Mouse (Mus musculus) erythroblast, adult 5-6 weeks (primary cell): ENCODE measurements around the gene Olfr114. TPM values are rescaled to one million over a fixed set of nuclear protein-coding genes. Genes with fewer than 3 reads are reported as not detected.

Experiments
- ATAC-seq: replicated peaks from 2 replicates; pipeline ENCODE4 v1.8.0; 2016; ENCODE audit warnings: moderate number of reproducible peaks, mild to moderate bottlenecking, moderate TSS enrichment, inconsistent platforms; ENCODE audit not compliant: poor library complexity, low FRiP score, severe bottlenecking
- total RNA-seq, 2 experiments: library from RNA; stranded (forward) in 1 of 2; stranded (reverse) in 1 of 2; fragments of 150-400 nt in 1 of 2; fragments of 200-764, 138-1000 nt in 1 of 2; gene quantifications; 2 replicates each; pipeline versions ENCODE4 v1.2.3 to v1.2.4; 2015 to 2017; ENCODE audit warnings: low replicate concordance in 2 of 2

Olfr114 gene
- total RNA-seq (2015; ENCODE audit: low replicate concordance) (not detected in 2 replicates), total RNA-seq (2017; ENCODE audit: low replicate concordance) (not detected in 2 replicates)

- ATAC-seq, result no peak
Measured at GRCm38 (mm10) chr17:37592643-37593042, at the start of gene Olfr114. TSS of gene Olfr114 (minus strand) at chr17:37592743.

DNA sequence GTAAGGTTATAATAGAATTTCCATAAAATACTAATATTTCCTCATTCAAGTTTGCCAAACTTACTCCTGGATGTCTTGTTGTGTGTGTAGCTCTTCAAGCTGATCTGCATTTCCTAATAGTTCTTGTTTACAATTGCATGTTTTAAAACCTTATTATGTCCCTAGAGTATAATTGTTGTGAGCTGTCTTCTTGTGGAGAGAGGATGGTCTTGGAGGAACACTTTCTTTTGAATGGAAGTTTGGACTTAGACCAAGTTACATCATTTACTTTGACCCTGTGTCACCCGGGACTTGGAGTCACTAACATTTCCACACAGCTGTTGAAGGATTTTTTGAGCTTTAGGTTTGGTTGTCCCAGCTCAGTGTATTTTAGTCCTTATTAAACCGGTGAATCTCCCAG is 34.5 kb upstream of the Olfr114 start, which contains the start of the genes Olfr115 and Olfr116:
TSS of gene Olfr115 (minus strand) at position 101 of the 400 bp plus-strand sequence.
TSS of gene Olfr116 (minus strand) at position 191 of the 400 bp plus-strand sequence.
- no peak for ATAC-seq

GRCm38 (mm10) chr17:37577563-37577962 is 15.0 kb downstream of the Olfr114 start, which contains the start of gene Olfr113:
TSS of gene Olfr113 (minus strand) at chr17:37577663.
- no peak for ATAC-seq

- no peak for ATAC-seq
Measured at GRCm38 (mm10) chr17:37569351-37569750, 23.2 kb downstream of the Olfr114 start, which contains the start of gene Olfr112. TSS of gene Olfr112 (minus strand) at chr17:37569451.

DNA sequence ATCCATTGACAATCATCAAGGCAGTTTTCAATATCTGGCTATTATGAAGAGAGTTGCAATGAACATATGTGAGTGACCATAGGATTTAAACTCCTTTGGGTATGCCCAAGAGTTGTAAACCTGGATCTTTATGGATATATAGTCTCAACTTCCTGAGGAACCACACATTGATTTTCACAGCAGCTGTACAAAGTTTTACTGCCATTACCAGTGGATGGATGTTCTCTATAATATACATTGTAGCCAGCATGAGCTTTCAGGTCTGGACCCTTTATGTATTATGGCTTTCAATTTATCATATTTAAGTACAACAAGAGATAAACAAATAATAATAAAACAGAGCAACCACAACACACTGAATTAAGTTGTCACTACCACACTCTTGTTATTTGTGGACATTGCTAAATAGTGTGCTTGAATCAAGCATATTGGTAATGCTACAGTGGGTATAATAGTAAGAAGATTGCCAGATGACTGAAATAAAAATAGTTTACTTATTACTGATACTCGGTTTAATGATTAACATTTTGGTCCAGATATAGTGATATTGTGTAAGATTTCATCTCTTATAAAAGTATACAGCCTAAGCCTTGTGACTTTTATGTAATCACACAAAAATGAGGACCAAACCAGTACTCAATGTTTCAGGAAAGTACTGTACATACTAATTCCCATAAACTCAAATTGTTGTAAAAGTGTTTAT is 33.5 kb downstream of the Olfr114 start:
- no peak for ATAC-seq

GRCm38 (mm10) chr17:37543800-37544435 is 48.6 kb downstream of the Olfr114 start:
- ATAC-seq, result no peak

DNA sequence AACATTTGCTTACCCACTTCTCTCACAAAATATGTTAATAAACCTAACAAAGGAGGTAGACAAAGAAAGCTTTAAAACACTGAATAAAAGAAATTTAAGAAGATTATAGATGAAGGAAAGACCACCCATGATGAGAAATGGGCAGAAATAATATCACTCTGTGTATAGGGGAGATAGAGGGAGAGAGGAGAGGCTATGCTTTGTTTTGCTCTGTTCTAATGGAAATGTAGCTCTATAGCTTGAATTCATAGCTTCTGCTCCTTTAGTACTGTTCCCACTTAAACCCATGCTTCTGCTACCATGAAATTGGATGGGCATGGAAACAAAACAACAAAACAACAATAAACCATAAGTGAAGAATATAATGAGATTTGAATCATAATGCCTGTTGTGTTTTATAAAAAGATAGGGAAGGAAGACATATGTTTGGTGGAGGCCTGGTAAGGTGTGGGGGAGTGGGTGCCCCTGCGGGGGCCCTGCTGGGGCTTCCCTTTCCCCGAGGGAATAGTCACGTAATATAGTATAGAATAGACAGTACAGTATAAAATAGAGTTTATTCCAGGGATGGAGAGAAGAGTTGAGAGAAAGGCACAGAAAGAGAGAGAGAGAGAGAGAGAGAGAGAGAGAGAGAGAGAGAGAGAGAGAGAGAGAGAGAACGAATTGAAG is 51.0 kb downstream of the Olfr114 start:
- ATAC-seq, result no peak

Other genes starting within 250 kb of the Olfr114 start
- gene Olfr104-ps, start 233.2 kb downstream of the Olfr114 start, total RNA-seq (2015; ENCODE audit: low replicate concordance), result not detected in 2 replicates
- not detected in 2 replicates for gene Olfr104-ps, start 233.2 kb downstream of the Olfr114 start, total RNA-seq (2017; ENCODE audit: low replicate concordance)
- gene Olfr105-ps, start 213.7 kb downstream of the Olfr114 start, total RNA-seq (2015; ENCODE audit: low replicate concordance), result not detected in 2 replicates
- not detected in 2 replicates for gene Olfr105-ps, start 213.7 kb downstream of the Olfr114 start, total RNA-seq (2017; ENCODE audit: low replicate concordance)
- not detected in 2 replicates for gene Olfr106-ps, start 202.3 kb downstream of the Olfr114 start, total RNA-seq (2015; ENCODE audit: low replicate concordance)
- not detected in 2 replicates for gene Olfr106-ps, start 202.3 kb downstream of the Olfr114 start, total RNA-seq (2017; ENCODE audit: low replicate concordance)
- not detected in 2 replicates for gene Olfr107, start 193.5 kb downstream of the Olfr114 start, total RNA-seq (2015; ENCODE audit: low replicate concordance)
- gene Olfr107, start 193.5 kb downstream of the Olfr114 start, total RNA-seq (2017; ENCODE audit: low replicate concordance), result 0.56 TPM in 1 of 2 replicates, not detected in the other
- gene Olfr108, start 147.3 kb downstream of the Olfr114 start, total RNA-seq (2015; ENCODE audit: low replicate concordance), result not detected in 2 replicates
- not detected in 2 replicates for gene Olfr108, start 147.3 kb downstream of the Olfr114 start, total RNA-seq (2017; ENCODE audit: low replicate concordance)
- not detected in 2 replicates for gene Olfr109, start 133.8 kb downstream of the Olfr114 start, total RNA-seq (2015; ENCODE audit: low replicate concordance)
- gene Olfr109, start 133.8 kb downstream of the Olfr114 start, total RNA-seq (2017; ENCODE audit: low replicate concordance), result not detected in 2 replicates
- not detected in 2 replicates for gene H2-M2, start 109.2 kb downstream of the Olfr114 start, total RNA-seq (2015; ENCODE audit: low replicate concordance)
- gene H2-M2, start 109.2 kb downstream of the Olfr114 start, total RNA-seq (2017; ENCODE audit: low replicate concordance), result 0.34 TPM in 1 of 2 replicates, not detected in the other
- gene Olfr110, start 100.3 kb downstream of the Olfr114 start, total RNA-seq (2015; ENCODE audit: low replicate concordance), result not detected in 2 replicates
- not detected in 2 replicates for gene Olfr110, start 100.3 kb downstream of the Olfr114 start, total RNA-seq (2017; ENCODE audit: low replicate concordance)
- not detected in 2 replicates for gene Olfr111, start 84.7 kb downstream of the Olfr114 start, total RNA-seq (2015; ENCODE audit: low replicate concordance)
- not detected in 2 replicates for gene Olfr111, start 84.7 kb downstream of the Olfr114 start, total RNA-seq (2017; ENCODE audit: low replicate concordance)
- gene Olfr112, start 23.3 kb downstream of the Olfr114 start, total RNA-seq (2015; ENCODE audit: low replicate concordance), result not detected in 2 replicates
- gene Olfr112, start 23.3 kb downstream of the Olfr114 start, total RNA-seq (2017; ENCODE audit: low replicate concordance), result 0.09 TPM in 1 of 2 replicates, not detected in the other
- not detected in 2 replicates for gene Olfr113, start 15.1 kb downstream of the Olfr114 start, total RNA-seq (2015; ENCODE audit: low replicate concordance)
- gene Olfr113, start 15.1 kb downstream of the Olfr114 start, total RNA-seq (2017; ENCODE audit: low replicate concordance), result not detected in 2 replicates
- gene Olfr115, start 34.4 kb upstream of the Olfr114 start, total RNA-seq (2015; ENCODE audit: low replicate concordance), result not detected in 2 replicates
- gene Olfr115, start 34.4 kb upstream of the Olfr114 start, total RNA-seq (2017; ENCODE audit: low replicate concordance), result not detected in 2 replicates
- gene Olfr116, start 34.5 kb upstream of the Olfr114 start, total RNA-seq (2015; ENCODE audit: low replicate concordance), result not detected in 2 replicates
- gene Olfr116, start 34.5 kb upstream of the Olfr114 start, total RNA-seq (2017; ENCODE audit: low replicate concordance), result not detected in 2 replicates
- gene Olfr117, start 71.0 kb upstream of the Olfr114 start, total RNA-seq (2015; ENCODE audit: low replicate concordance), result not detected in 2 replicates
- gene Olfr117, start 71.0 kb upstream of the Olfr114 start, total RNA-seq (2017; ENCODE audit: low replicate concordance), result not detected in 2 replicates
- not detected in 2 replicates for gene Olfr118, start 74.2 kb upstream of the Olfr114 start, total RNA-seq (2015; ENCODE audit: low replicate concordance)
- gene Olfr118, start 74.2 kb upstream of the Olfr114 start, total RNA-seq (2017; ENCODE audit: low replicate concordance), result not detected in 2 replicates
- gene Olfr119, start 103.8 kb upstream of the Olfr114 start, total RNA-seq (2015; ENCODE audit: low replicate concordance), result not detected in 2 replicates
- gene Olfr119, start 103.8 kb upstream of the Olfr114 start, total RNA-seq (2017; ENCODE audit: low replicate concordance), result not detected in 2 replicates
- gene Olfr120, start 129.1 kb upstream of the Olfr114 start, total RNA-seq (2015; ENCODE audit: low replicate concordance), result not detected in 2 replicates
- gene Olfr120, start 129.1 kb upstream of the Olfr114 start, total RNA-seq (2017; ENCODE audit: low replicate concordance), result not detected in 2 replicates
- not detected in 2 replicates for gene Olfr121, start 156.1 kb upstream of the Olfr114 start, total RNA-seq (2015; ENCODE audit: low replicate concordance)
- not detected in 2 replicates for gene Olfr121, start 156.1 kb upstream of the Olfr114 start, total RNA-seq (2017; ENCODE audit: low replicate concordance)
- gene Olfr122, start 175.9 kb upstream of the Olfr114 start, total RNA-seq (2015; ENCODE audit: low replicate concordance), result not detected in 2 replicates
- not detected in 2 replicates for gene Olfr122, start 175.9 kb upstream of the Olfr114 start, total RNA-seq (2017; ENCODE audit: low replicate concordance)
- gene Olfr123, start 200.8 kb upstream of the Olfr114 start, total RNA-seq (2015; ENCODE audit: low replicate concordance), result not detected in 2 replicates
- gene Olfr123, start 200.8 kb upstream of the Olfr114 start, total RNA-seq (2017; ENCODE audit: low replicate concordance), result not detected in 2 replicates
- gene Olfr124, start 207.1 kb upstream of the Olfr114 start, total RNA-seq (2015; ENCODE audit: low replicate concordance), result not detected in 2 replicates
- gene Olfr124, start 207.1 kb upstream of the Olfr114 start, total RNA-seq (2017; ENCODE audit: low replicate concordance), result not detected in 2 replicates
- gene Olfr125, start 240.2 kb upstream of the Olfr114 start, total RNA-seq (2015; ENCODE audit: low replicate concordance), result not detected in 2 replicates
- not detected in 2 replicates for gene Olfr125, start 240.2 kb upstream of the Olfr114 start, total RNA-seq (2017; ENCODE audit: low replicate concordance)